Mouse (Mus musculus): Measurements from ENCODE around the gene Trim65.

GRCm38 (mm10) chr11:116142211-116142991 is 11.5 kb upstream of the Trim65 start:
- TF ChIP-seq CTCF (IDR thresholded peaks at IDR 0.05; ENCODE audit: extremely low read depth, insufficient read depth, low read length): no peak
- TF ChIP-seq POLR2A (IDR thresholded peaks at IDR 0.05; ENCODE audit: extremely low read depth, insufficient read depth, low read length): no peak
